Mouse (Mus musculus): ENCODE measurements at regions not wholly inside any gene's neighbourhood (a gene's known extent, or its start where the extent isn't known, plus 50 kb on each side); places are given as distances from the start of the nearest gene placed in this dataset.

- 46% methylated on average over 4 of the region's 4 CpGs for WGBS
- Histone ChIP-seq H3K4me1 (ENCODE audit: control insufficient read depth, insufficient read depth, low read length) (no peaks in the 10 kb centered on the region), H3K27ac (ENCODE audit: low read length) (no peak overlapping the region), H3K36me3 (ENCODE audit: control insufficient read depth, insufficient read depth, low read length) (no peaks in the 10 kb centered on the region), H3K9ac (ENCODE audit: low read depth, low read length) (no peak overlapping the region), H3K27me3 (replicated peaks; ENCODE audit: control insufficient read depth, insufficient read depth, low read length) (no peaks in the 10 kb centered on the region), H3K4me3 (ENCODE audit: low read length) (no peak overlapping the region), H3K9me3 (ENCODE audit: control insufficient read depth, low read length) (no peaks in the 10 kb centered on the region), H3K4me2 (ENCODE audit: low read depth, low read length) (no peak overlapping the region)
- no peak for ATAC-seq
Measured at GRCm38 (mm10) chr9:101807249-101807648, 54.4 kb upstream of the 9630041A04Rik start.

- Histone ChIP-seq H3K4me3 (ENCODE audit: low read length) (no peak overlapping the region), H3K4me2 (ENCODE audit: low read depth, low read length) (no peak overlapping the region), H3K4me1 (ENCODE audit: control insufficient read depth, insufficient read depth, low read length) (no peaks in the 10 kb centered on the region), H3K27ac (ENCODE audit: low read length) (no peak overlapping the region), H3K27me3 (replicated peaks; ENCODE audit: control insufficient read depth, insufficient read depth, low read length) (no peaks in the 10 kb centered on the region), H3K9ac (ENCODE audit: low read depth, low read length) (no peak overlapping the region), H3K9me3 (ENCODE audit: control insufficient read depth, low read length) (no peaks in the 10 kb centered on the region), H3K36me3 (ENCODE audit: control insufficient read depth, insufficient read depth, low read length) (no peaks in the 10 kb centered on the region)
- ATAC-seq = no peak
- 56% methylated on average over 1 of the region's 1 CpGs for WGBS
Measured at GRCm38 (mm10) chr9:101796718-101797117, 64.9 kb upstream of the 9630041A04Rik start.

- no peak overlapping the region for H3K27ac ChIP-seq (ENCODE audit: low read length)
- H3K27me3 ChIP-seq (replicated peaks; ENCODE audit: control insufficient read depth, insufficient read depth, low read length) = no peaks in the 10 kb centered on the region
- H3K9ac ChIP-seq (ENCODE audit: low read depth, low read length) = no peak overlapping the region
- H3K4me3 ChIP-seq (ENCODE audit: low read length) = no peak overlapping the region
- H3K36me3 ChIP-seq (ENCODE audit: control insufficient read depth, insufficient read depth, low read length) = no peaks in the 10 kb centered on the region
- no peaks in the 10 kb centered on the region for H3K4me1 ChIP-seq (ENCODE audit: control insufficient read depth, insufficient read depth, low read length)
- H3K9me3 ChIP-seq (ENCODE audit: control insufficient read depth, low read length) = no peaks in the 10 kb centered on the region
- no peak overlapping the region for H3K4me2 ChIP-seq (ENCODE audit: low read depth, low read length)
- ATAC-seq = no peak
- 76% methylated on average over 4 of the region's 4 CpGs for WGBS
Measured at GRCm38 (mm10) chr9:101796063-101796462, 65.6 kb upstream of the 9630041A04Rik start.

GRCm38 (mm10) chr9:101795436-101795835, 66.2 kb upstream of the 9630041A04Rik start:
- no peak overlapping the region for H3K4me3 ChIP-seq (ENCODE audit: low read length)
- WGBS = 79% methylated on average over 2 of the region's 2 CpGs
- no peak overlapping the region for H3K4me2 ChIP-seq (ENCODE audit: low read depth, low read length)
- H3K27ac ChIP-seq (ENCODE audit: low read length) = no peak overlapping the region
- H3K27me3 ChIP-seq (replicated peaks; ENCODE audit: control insufficient read depth, insufficient read depth, low read length) = no peaks in the 10 kb centered on the region
- no peak overlapping the region for H3K9ac ChIP-seq (ENCODE audit: low read depth, low read length)
- H3K9me3 ChIP-seq (ENCODE audit: control insufficient read depth, low read length) = no peaks in the 10 kb centered on the region
- H3K4me1 ChIP-seq (ENCODE audit: control insufficient read depth, insufficient read depth, low read length) = no peaks in the 10 kb centered on the region
- H3K36me3 ChIP-seq (ENCODE audit: control insufficient read depth, insufficient read depth, low read length) = no peaks in the 10 kb centered on the region
- no peak for ATAC-seq

- no peak for ATAC-seq
- no peak overlapping the region for H3K9ac ChIP-seq (ENCODE audit: low read depth, low read length)
- no peak overlapping the region for H3K4me2 ChIP-seq (ENCODE audit: low read depth, low read length)
- no peak overlapping the region for H3K27ac ChIP-seq (ENCODE audit: low read length)
- WGBS = 53% methylated on average over 1 of the region's 1 CpGs
- H3K4me1 ChIP-seq (ENCODE audit: control insufficient read depth, insufficient read depth, low read length) = no peaks in the 10 kb centered on the region
- no peak overlapping the region for H3K4me3 ChIP-seq (ENCODE audit: low read length)
- no peaks in the 10 kb centered on the region for H3K9me3 ChIP-seq (ENCODE audit: control insufficient read depth, low read length)
- no peaks in the 10 kb centered on the region for H3K27me3 ChIP-seq (replicated peaks; ENCODE audit: control insufficient read depth, insufficient read depth, low read length)
- H3K36me3 ChIP-seq (ENCODE audit: control insufficient read depth, insufficient read depth, low read length) = no peaks in the 10 kb centered on the region
Measured at GRCm38 (mm10) chr9:101790936-101791335, 70.7 kb upstream of the 9630041A04Rik start.

- ATAC-seq = peak; percentile 28; the same call in 1 of the 2 replicates
- H3K4me3 ChIP-seq (ENCODE audit: low read length) = no peak overlapping the region
- no peak overlapping the region for H3K27ac ChIP-seq (ENCODE audit: low read length)
- no peaks in the 10 kb centered on the region for H3K36me3 ChIP-seq (ENCODE audit: control insufficient read depth, insufficient read depth, low read length)
- 48% methylated on average over 10 of the region's 10 CpGs for WGBS
- no peak overlapping the region for H3K9ac ChIP-seq (ENCODE audit: low read depth, low read length)
- no peaks in the 10 kb centered on the region for H3K27me3 ChIP-seq (replicated peaks; ENCODE audit: control insufficient read depth, insufficient read depth, low read length)
- no peaks in the 10 kb centered on the region for H3K4me1 ChIP-seq (ENCODE audit: control insufficient read depth, insufficient read depth, low read length)
- H3K9me3 ChIP-seq (ENCODE audit: control insufficient read depth, low read length) = no peaks in the 10 kb centered on the region
- no peak overlapping the region for H3K4me2 ChIP-seq (ENCODE audit: low read depth, low read length)
Measured at GRCm38 (mm10) chr9:101740949-101741605, 120.6 kb upstream of the 9630041A04Rik start.

GRCm38 (mm10) chr9:101739322-101739721, 122.3 kb upstream of the 9630041A04Rik start:
- no peak overlapping the region for H3K27ac ChIP-seq (ENCODE audit: low read length)
- 36% methylated on average over 10 of the region's 10 CpGs for WGBS
- ATAC-seq = peak; percentile 26; the same call in 1 of the 2 replicates
- H3K27me3 ChIP-seq (replicated peaks; ENCODE audit: control insufficient read depth, insufficient read depth, low read length) = no peaks in the 10 kb centered on the region
- no peak overlapping the region for H3K4me2 ChIP-seq (ENCODE audit: low read depth, low read length)
- H3K9me3 ChIP-seq (ENCODE audit: control insufficient read depth, low read length) = no peaks in the 10 kb centered on the region
- no peaks in the 10 kb centered on the region for H3K4me1 ChIP-seq (ENCODE audit: control insufficient read depth, insufficient read depth, low read length)
- no peaks in the 10 kb centered on the region for H3K36me3 ChIP-seq (ENCODE audit: control insufficient read depth, insufficient read depth, low read length)
- no peak overlapping the region for H3K9ac ChIP-seq (ENCODE audit: low read depth, low read length)
- no peak overlapping the region for H3K4me3 ChIP-seq (ENCODE audit: low read length)

- H3K9me3 ChIP-seq (ENCODE audit: control insufficient read depth, low read length) = no peaks in the 10 kb centered on the region
- H3K4me3 ChIP-seq (ENCODE audit: low read length) = no peak overlapping the region
- no peaks in the 10 kb centered on the region for H3K27me3 ChIP-seq (replicated peaks; ENCODE audit: control insufficient read depth, insufficient read depth, low read length)
- 35% methylated on average over 8 of the region's 8 CpGs for whole genome bisulfite sequencing
- no peaks in the 10 kb centered on the region for H3K36me3 ChIP-seq (ENCODE audit: control insufficient read depth, insufficient read depth, low read length)
- H3K4me2 ChIP-seq (ENCODE audit: low read depth, low read length) = no peak overlapping the region
- no peak overlapping the region for H3K9ac ChIP-seq (ENCODE audit: low read depth, low read length)
- H3K27ac ChIP-seq (ENCODE audit: low read length) = no peak overlapping the region
- no peak for ATAC-seq
- H3K4me1 ChIP-seq (ENCODE audit: control insufficient read depth, insufficient read depth, low read length) = no peaks in the 10 kb centered on the region
Measured at GRCm38 (mm10) chr9:101734271-101734670, 127.4 kb upstream of the 9630041A04Rik start.

GRCm38 (mm10) chr9:101733611-101734225, 127.9 kb upstream of the 9630041A04Rik start:
- Histone ChIP-seq H3K9me3 (ENCODE audit: control insufficient read depth, low read length) (no peaks in the 10 kb centered on the region), H3K4me3 (ENCODE audit: low read length) (no peak overlapping the region), H3K36me3 (ENCODE audit: control insufficient read depth, insufficient read depth, low read length) (no peaks in the 10 kb centered on the region), H3K4me2 (ENCODE audit: low read depth, low read length) (no peak overlapping the region), H3K9ac (ENCODE audit: low read depth, low read length) (no peak overlapping the region), H3K4me1 (ENCODE audit: control insufficient read depth, insufficient read depth, low read length) (no peaks in the 10 kb centered on the region), H3K27me3 (replicated peaks; ENCODE audit: control insufficient read depth, insufficient read depth, low read length) (no peaks in the 10 kb centered on the region), H3K27ac (ENCODE audit: low read length) (no peak overlapping the region)
- WGBS = 56% methylated on average over 14 of the region's 14 CpGs
- ATAC-seq = no peak

Data from intestine, embryonic 16.5 days (tissue).